ENCODE assay signal across 28 mouse cellular contexts in genomic region chr11:84167046-84167526, GRCm38 (mm10). TPM values are rescaled to one million over a fixed set of nuclear protein-coding genes. Genes with fewer than 3 reads are reported as not detected.
"Had no signal": no experiment of that assay in that cellular context is flagged by ENCODE, and none has a peak within 500 bp of the region (broad histone marks: within the 10 kb centered on the region; RNA-seq: fewer than 3 reads in every experiment).

Gm11437 (minus strand) TSS chr11:84167476.

- H3K9me3 ChIP-seq: limb, embryonic 10.5 days; limb, embryonic 13.5 days; liver, embryonic 12.5 days; liver, embryonic 15.5 days; midbrain, embryonic 12.5 days; midbrain, embryonic 15.5 days; neural tube, embryonic 13.5 days had no signal

- H3K4me2 ChIP-seq: limb, embryonic 13.5 days; liver, embryonic 15.5 days; midbrain, embryonic 12.5 days had no signal

- H3K27me3 ChIP-seq: limb, embryonic 13.5 days; liver, embryonic 12.5 days; liver, embryonic 15.5 days; midbrain, embryonic 12.5 days; midbrain, embryonic 15.5 days; neural tube, embryonic 13.5 days had no signal

- H3K4me3 ChIP-seq: limb, embryonic 10.5 days; limb, embryonic 13.5 days; liver, embryonic 12.5 days; liver, embryonic 15.5 days; midbrain, embryonic 12.5 days; midbrain, embryonic 15.5 days; myocyte; neural tube, embryonic 13.5 days had no signal

- ATAC-seq: liver, embryonic 12.5 days; midbrain, embryonic 15.5 days had no signal

- H3K36me3 ChIP-seq: limb, embryonic 10.5 days; limb, embryonic 13.5 days; liver, embryonic 12.5 days; liver, embryonic 15.5 days; midbrain, embryonic 12.5 days; midbrain, embryonic 15.5 days; neural tube, embryonic 13.5 days had no signal

- H3K27ac ChIP-seq: limb, embryonic 10.5 days; limb, embryonic 13.5 days; liver, embryonic 12.5 days; liver, embryonic 15.5 days; macrophage; midbrain, embryonic 12.5 days; midbrain, embryonic 15.5 days; neural tube, embryonic 13.5 days had no signal

- H3K4me1 ChIP-seq: limb, embryonic 10.5 days; limb, embryonic 13.5 days; liver, embryonic 12.5 days; liver, embryonic 15.5 days; midbrain, embryonic 12.5 days; neural tube, embryonic 13.5 days had no signal

- H3K9ac ChIP-seq: limb, embryonic 13.5 days; liver, embryonic 12.5 days; liver, embryonic 15.5 days; midbrain, embryonic 12.5 days; midbrain, embryonic 15.5 days; neural tube, embryonic 13.5 days had no signal

- DNase-seq: kidney, adult 2 months; kidney, postnatal 14 days; kidney, postnatal 4 days; layer of hippocampus, adult 9-11 months; lung, adult 2 months; lung, postnatal 14 days; retina, postnatal 1 day; right cerebral cortex, postnatal 25 days; thymus, adult 2 months; thymus, postnatal 25 days had no signal

RNA-seq across cellular contexts. Expression of gene Gm11437, which starts in this region (rescaled TPM):
- total RNA-seq: layer of hippocampus, adult 2 months; layer of hippocampus, postnatal 25 days; left cerebral cortex, adult 18-20 months; left cerebral cortex, postnatal 25 days; megakaryocyte, adult 5-6 weeks; neutrophil, adult 5-6 weeks had no signal
- polyA plus RNA-seq: kidney, adult 2 months; kidney, embryonic 16.5 days; limb, embryonic 10.5 days; limb, embryonic 13.5 days; liver, embryonic 12.5 days; liver, embryonic 15.5 days; lung, adult 2 months; lung, embryonic 16.5 days; macrophage; midbrain, embryonic 12.5 days; myocyte; spleen, adult 2 months; thymus, adult 2 months had no signal
